Mouse (Mus musculus) forebrain, embryonic 12.5 days (tissue): ENCODE measurements around the gene Rps11. TPM values are rescaled to one million over a fixed set of nuclear protein-coding genes. Genes with fewer than 3 reads are reported as not detected.

ENCODE experiments used
- ATAC-seq: fragments of 200-750 bp; cut with Nextera tagmentation; 2 replicates; pipeline ENCODE4 v1.8.0; 2017; ENCODE audit warnings: moderate TSS enrichment; ENCODE audit not compliant: low FRiP score
- H3K27ac ChIP-seq: fragments of 300-500 bp; sonication (generic); 2 replicates; pipeline ENCODE4 v1.5.1; 2016; ENCODE audit warnings: mild to moderate bottlenecking
- H3K27me3 ChIP-seq: fragments of 300-500 bp; sonication (generic); 2 replicates; pipeline ENCODE4 v1.6.1; 2016; ENCODE audit warnings: mild to moderate bottlenecking
- H3K36me3 ChIP-seq: fragments of 300-500 bp; sonication (generic); replicated peaks from 2 replicates; pipeline ENCODE4 v1.6.1; 2016; ENCODE audit warnings: mild to moderate bottlenecking
- H3K4me1 ChIP-seq: fragments of 300-500 bp; sonication (generic); 2 replicates; pipeline ENCODE4 v1.6.1; 2016
- H3K4me2 ChIP-seq: fragments of 300-500 bp; sonication (generic); 2 replicates; pipeline ENCODE4 v1.6.1; 2016; ENCODE audit warnings: mild to moderate bottlenecking, moderate library complexity
- H3K4me3 ChIP-seq: fragments of 300-500 bp; sonication (generic); replicated peaks from 2 replicates; pipeline ENCODE4 v1.5.1; 2016; ENCODE audit warnings: mild to moderate bottlenecking
- H3K9ac ChIP-seq: fragments of 300-500 bp; sonication (generic); 2 replicates; pipeline ENCODE4 v1.6.1; 2016; ENCODE audit warnings: mild to moderate bottlenecking
- H3K9me3 ChIP-seq: fragments of 300-500 bp; sonication (generic); 2 replicates; pipeline ENCODE4 v1.6.1; 2016
- WGBS: fragments of 180-500 bp; shearing (Covaris S2); methylation state at CpG from one replicate; pipeline ENCODE4 v1.1.7; 2016; 5-methylcytosine and 5-hydroxymethylcytosine counted together
- polyA plus RNA-seq: library from polyadenylated mRNA; unstranded; fragments of >200 nt; fragmentation: Nextera tagmentation; extraction: Ambion mirVana; gene quantifications from 2 replicates; pipeline ENCODE4 v1.2.1, GENCODE M21; 2016

The Rps11 gene
- polyA plus RNA-seq, 1 experiment from 2014 or later: 1,285 TPM

GRCm38 (mm10) chr7:45086084-45086483 is 38.2 kb downstream of the Rps11 start:
- Histone ChIP-seq H3K36me3 (peaks cover 43% of the 10 kb centered on the region), H3K9me3 (no peaks in the 10 kb centered on the region), H3K4me1 (peaks cover 3% of the 10 kb centered on the region; the same call in 1 of the 2 replicates), H3K4me3 (no peak overlapping the region), H3K9ac (no peak overlapping the region), H3K27me3 (no peaks in the 10 kb centered on the region), H3K4me2 (no peak overlapping the region), H3K27ac (no peak overlapping the region)
- 77% methylated on average over 4 of the region's 4 CpGs for WGBS
- no peak for ATAC-seq

DNA sequence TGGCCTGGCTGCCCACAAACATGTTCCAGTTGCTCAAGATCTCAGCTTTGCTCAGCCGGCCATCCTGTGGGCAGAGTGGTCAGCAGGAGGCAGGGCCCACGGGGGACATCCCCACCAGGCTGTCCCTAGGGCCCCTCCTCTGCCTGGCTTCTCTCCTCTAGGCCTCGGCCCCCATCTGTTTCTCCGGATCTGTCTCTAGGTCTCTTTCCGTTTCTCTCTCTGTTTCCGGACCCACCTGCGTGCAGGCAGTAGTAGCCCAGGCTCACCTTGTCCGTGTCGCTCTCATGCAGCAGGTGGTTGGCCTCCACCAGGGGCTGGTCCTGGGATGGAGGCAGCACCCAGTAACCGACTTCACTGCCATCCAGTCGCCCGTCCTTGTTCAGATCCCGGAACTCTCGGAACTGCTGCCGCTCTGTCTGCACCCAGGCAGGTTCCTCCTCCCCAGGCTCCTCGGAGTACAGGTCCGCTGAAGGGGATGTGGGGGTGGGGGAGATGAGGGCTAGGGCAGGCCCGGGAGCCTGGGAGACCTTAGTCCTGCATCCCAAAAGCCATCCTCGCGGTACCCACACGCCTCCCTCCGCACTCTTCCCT is 40.8 kb downstream of the Rps11 start:
- no peak for ATAC-seq
- peaks cover 2% of the 10 kb centered on the region for H3K4me1 ChIP-seq
- peaks cover 40% of the 10 kb centered on the region for H3K36me3 ChIP-seq
- 89% methylated on average over 22 of the region's 22 CpGs for WGBS
- no peak overlapping the region for H3K4me3 ChIP-seq
- no peaks in the 10 kb centered on the region for H3K27me3 ChIP-seq
- no peak overlapping the region for H3K4me2 ChIP-seq
- no peak overlapping the region for H3K27ac ChIP-seq
- no peaks in the 10 kb centered on the region for H3K9me3 ChIP-seq
- H3K9ac ChIP-seq: no peak overlapping the region

- Histone ChIP-seq H3K9ac (no peak overlapping the region), H3K4me3 (no peak overlapping the region)
- WGBS: 76% methylated on average over 25 of the region's 25 CpGs
These were observed 41.6 kb downstream of the Rps11 start for GRCm38 (mm10) chr7:45082401-45083299.

GRCm38 (mm10) chr7:45081016-45081415 is 43.2 kb downstream of the Rps11 start:
- no peak for ATAC-seq
- no peak overlapping the region for H3K4me3 ChIP-seq
- H3K36me3 ChIP-seq: peaks cover 41% of the 10 kb centered on the region
- no peaks in the 10 kb centered on the region for H3K27me3 ChIP-seq
- no peak overlapping the region for H3K4me2 ChIP-seq
- H3K27ac ChIP-seq: no peak overlapping the region
- H3K4me1 ChIP-seq: peaks cover 2% of the 10 kb centered on the region
- no peaks in the 10 kb centered on the region for H3K9me3 ChIP-seq
- no peak overlapping the region for H3K9ac ChIP-seq
- WGBS: 50% methylated on average over 5 of the region's 5 CpGs

More at GRCm38 (mm10) chr7:45082401-45083299, 41.6 kb downstream of the Rps11 start:
- Histone ChIP-seq H3K36me3 (peaks cover 41% of the 10 kb centered on the region), H3K4me1 (peaks cover 2% of the 10 kb centered on the region), H3K4me2 (no peak overlapping the region), H3K9me3 (no peaks in the 10 kb centered on the region), H3K27ac (0 out of 2 replicates have a peak overlapping the region, but pooled peaks have one; percentile 13), H3K27me3 (no peaks in the 10 kb centered on the region)
- ATAC-seq: no peak

- 2% methylated on average over 10 of the region's 10 CpGs for WGBS
These were observed 44.4 kb downstream of the Rps11 start for GRCm38 (mm10) chr7:45079856-45080255.

GRCm38 (mm10) chr7:45078513-45078912 is 45.7 kb downstream of the Rps11 start:
- Histone ChIP-seq H3K27ac (no peak overlapping the region), H3K9ac (no peak overlapping the region), H3K4me1 (peaks cover 2% of the 10 kb centered on the region), H3K4me2 (no peak overlapping the region), H3K4me3 (no peak overlapping the region), H3K27me3 (no peaks in the 10 kb centered on the region; the same call in 1 of the 2 replicates), H3K36me3 (peaks cover 46% of the 10 kb centered on the region), H3K9me3 (no peaks in the 10 kb centered on the region)
- 41% methylated on average over 9 of the region's 9 CpGs for WGBS
- ATAC-seq: no peak

More at GRCm38 (mm10) chr7:45079856-45080255, 44.4 kb downstream of the Rps11 start:
- Histone ChIP-seq H3K4me3 (0 out of 2 replicates have a peak overlapping the region, but pooled peaks have one; percentile 3), H3K4me2 (no peak overlapping the region), H3K9ac (0 out of 2 replicates have a peak overlapping the region, but pooled peaks have one; percentile 21), H3K9me3 (no peaks in the 10 kb centered on the region), H3K27me3 (no peaks in the 10 kb centered on the region), H3K27ac (no peak overlapping the region), H3K36me3 (peaks cover 45% of the 10 kb centered on the region), H3K4me1 (peaks cover 2% of the 10 kb centered on the region)
- ATAC-seq: peak; percentile 59

DNA sequence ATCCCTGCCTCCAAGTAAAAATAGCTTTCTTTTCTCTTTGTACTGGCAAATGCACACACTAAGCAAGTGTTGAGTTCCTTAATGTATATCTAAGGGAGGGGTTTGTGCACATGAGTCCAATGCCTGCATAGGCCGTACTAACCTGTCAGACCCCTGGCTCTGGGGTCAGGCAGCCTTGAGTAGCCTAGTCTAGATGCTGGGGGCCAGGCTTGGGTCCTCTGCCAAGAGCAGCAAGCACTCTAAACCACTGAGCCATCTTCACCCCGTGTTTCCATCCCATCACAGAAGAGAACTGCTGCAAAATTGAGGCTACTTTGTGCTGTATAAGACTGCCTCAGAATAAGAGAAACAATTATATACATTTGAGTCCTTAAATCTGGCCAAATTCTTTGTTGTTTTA is 46.4 kb downstream of the Rps11 start:
- Histone ChIP-seq H3K9ac (no peak overlapping the region), H3K4me1 (peaks cover 2% of the 10 kb centered on the region), H3K27ac (no peak overlapping the region), H3K4me2 (no peak overlapping the region), H3K27me3 (no peaks in the 10 kb centered on the region; the same call in 1 of the 2 replicates), H3K4me3 (no peak overlapping the region), H3K36me3 (peaks cover 40% of the 10 kb centered on the region), H3K9me3 (no peaks in the 10 kb centered on the region)
- ATAC-seq: no peak
- WGBS: 82% methylated on average over 2 of the region's 2 CpGs

DNA sequence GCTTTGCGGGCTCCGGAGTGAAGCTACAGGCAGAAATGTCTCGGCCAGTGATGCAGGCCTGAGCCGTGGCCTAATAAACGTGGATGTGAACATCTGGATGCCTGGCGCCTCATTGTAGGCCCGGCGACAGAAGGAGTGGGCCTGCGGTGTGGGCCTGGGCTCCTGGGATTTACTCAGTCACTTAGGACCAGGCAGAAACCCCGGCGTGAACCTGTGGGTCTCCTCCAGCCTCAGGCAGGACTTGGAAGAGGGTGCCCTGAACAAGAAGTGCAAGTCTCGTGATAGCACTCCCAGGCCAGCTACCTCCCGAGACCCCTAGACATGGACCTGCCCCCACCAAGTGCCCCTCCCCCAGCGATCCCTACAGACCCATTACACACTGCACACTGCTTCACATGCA is 46.9 kb downstream of the Rps11 start:
- H3K4me1 ChIP-seq: peaks cover 2% of the 10 kb centered on the region
- H3K9ac ChIP-seq: no peak overlapping the region
- peaks cover 37% of the 10 kb centered on the region for H3K36me3 ChIP-seq
- no peak overlapping the region for H3K27ac ChIP-seq
- WGBS: 88% methylated on average over 14 of the region's 14 CpGs
- H3K4me2 ChIP-seq: no peak overlapping the region
- H3K4me3 ChIP-seq: no peak overlapping the region
- no peaks in the 10 kb centered on the region for H3K9me3 ChIP-seq
- no peak for ATAC-seq
- H3K27me3 ChIP-seq: no peaks in the 10 kb centered on the region; the same call in 1 of the 2 replicates

- ATAC-seq: no peak
These were observed 47.7 kb downstream of the Rps11 start for GRCm38 (mm10) chr7:45076501-45076900.

GRCm38 (mm10) chr7:45075405-45075804 is 48.8 kb downstream of the Rps11 start:
- 92% methylated on average over 4 of the region's 4 CpGs for WGBS
- H3K4me3 ChIP-seq: no peak overlapping the region
- peaks cover 37% of the 10 kb centered on the region for H3K36me3 ChIP-seq
- peaks cover 2% of the 10 kb centered on the region for H3K4me1 ChIP-seq
- no peak overlapping the region for H3K4me2 ChIP-seq
- no peaks in the 10 kb centered on the region; the same call in 1 of the 2 replicates for H3K27me3 ChIP-seq
- no peak for ATAC-seq
- H3K9me3 ChIP-seq: no peaks in the 10 kb centered on the region
- no peak overlapping the region for H3K9ac ChIP-seq
- H3K27ac ChIP-seq: no peak overlapping the region

More at GRCm38 (mm10) chr7:45076501-45076900, 47.7 kb downstream of the Rps11 start:
- no peak overlapping the region for H3K4me2 ChIP-seq
- H3K4me1 ChIP-seq: peaks cover 2% of the 10 kb centered on the region
- peaks cover 37% of the 10 kb centered on the region for H3K36me3 ChIP-seq
- H3K9me3 ChIP-seq: no peaks in the 10 kb centered on the region
- no peak overlapping the region for H3K9ac ChIP-seq
- H3K27me3 ChIP-seq: no peaks in the 10 kb centered on the region; the same call in 1 of the 2 replicates
- H3K27ac ChIP-seq: no peak overlapping the region
- no peak overlapping the region for H3K4me3 ChIP-seq
- WGBS: 90% methylated on average over 30 of the region's 30 CpGs

GRCm38 (mm10) chr7:45073949-45074348 is 50.3 kb downstream of the Rps11 start:
- Histone ChIP-seq H3K4me3 (no peak overlapping the region), H3K27ac (no peak overlapping the region), H3K36me3 (peaks cover 37% of the 10 kb centered on the region), H3K9ac (0 out of 2 replicates have a peak overlapping the region, but pooled peaks have one; percentile 12), H3K4me2 (no peak overlapping the region), H3K4me1 (no peaks in the 10 kb centered on the region), H3K9me3 (no peaks in the 10 kb centered on the region), H3K27me3 (no peaks in the 10 kb centered on the region; the same call in 1 of the 2 replicates)
- no peak for ATAC-seq
- WGBS: 95% methylated on average over 12 of the region's 12 CpGs

DNA sequence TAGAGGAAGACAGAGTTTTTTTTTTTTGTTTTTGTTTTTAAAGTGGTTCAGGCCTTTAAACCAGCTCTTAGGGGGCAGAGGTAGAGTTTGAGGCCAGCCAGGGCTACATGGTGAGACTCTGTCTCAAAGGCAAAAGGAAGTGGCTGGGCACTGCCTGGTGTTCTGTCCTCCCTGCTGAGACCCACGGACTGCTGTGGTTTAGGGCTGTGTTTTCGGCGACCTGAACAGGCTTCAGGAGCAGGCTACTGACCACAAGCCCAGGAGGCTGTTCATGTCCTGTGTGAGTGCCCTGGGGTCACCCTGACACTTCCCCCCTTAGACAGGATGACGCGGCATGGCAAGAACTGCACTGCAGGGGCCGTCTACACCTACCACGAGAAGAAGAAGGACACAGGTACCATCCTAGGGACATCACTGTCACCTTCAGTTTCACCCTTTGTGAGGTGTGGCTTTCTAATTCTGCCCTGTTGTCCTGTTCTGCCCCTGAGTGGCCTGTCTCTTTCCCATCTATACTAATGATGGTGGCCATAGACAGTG is 51.0 kb downstream of the Rps11 start:
- H3K4me3 ChIP-seq: no peak overlapping the region
- H3K27me3 ChIP-seq: no peaks in the 10 kb centered on the region; the same call in 1 of the 2 replicates
- H3K9me3 ChIP-seq: no peaks in the 10 kb centered on the region
- no peaks in the 10 kb centered on the region for H3K4me1 ChIP-seq
- peaks cover 37% of the 10 kb centered on the region for H3K36me3 ChIP-seq
- no peak overlapping the region for H3K27ac ChIP-seq
- no peak for ATAC-seq
- H3K9ac ChIP-seq: no peak overlapping the region
- WGBS: 82% methylated on average over 7 of the region's 7 CpGs
- H3K4me2 ChIP-seq: no peak overlapping the region
